Mouse (Mus musculus) mouse trophoblast stem cell (cell line): ENCODE results near the gene Stn1.

Experiments
- in situ Hi-C, 2 experiments: fragments of 300-500 bp; cut with MseI, MboI; formaldehyde crosslinking; loops; 2 replicates in 1 of 2; 3 replicates in 1 of 2; pipeline ENCODE4 v1.15.1; 2025

Stn1 gene

GRCm38 (mm10) chr19:47545055-47545454, 7.7 kb upstream of the Stn1 start:
- in situ Hi-C loops, result no loop called here

GRCm38 (mm10) chr19:47542441-47542840, 5.1 kb upstream of the Stn1 start:
- in situ Hi-C loops, result no loop called here

- in situ Hi-C loops, result no loop called here
Observed at GRCm38 (mm10) chr19:47538801-47539200, 1.5 kb upstream of the Stn1 start.

DNA sequence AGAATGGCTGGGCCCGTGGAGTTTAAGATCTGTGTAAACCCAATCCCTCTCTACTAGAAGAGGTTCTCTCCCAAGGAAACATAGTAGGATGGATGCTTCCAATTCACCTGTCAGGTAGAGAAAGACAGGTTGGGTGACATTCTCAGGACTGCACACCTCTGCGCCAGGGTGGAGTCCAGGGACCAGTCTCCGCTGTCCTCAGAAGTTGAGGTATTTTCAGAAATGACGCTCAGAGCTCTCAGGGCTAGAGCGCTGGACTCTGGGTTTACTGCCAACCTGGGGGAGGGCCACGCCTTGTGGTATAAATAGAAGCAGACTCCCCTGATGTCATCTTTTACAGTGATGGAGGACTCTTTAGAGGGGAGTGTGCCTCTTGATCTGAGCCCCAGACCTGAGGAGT, 572 bp upstream of the Stn1 start:
- in situ Hi-C loops, result no loop called here

DNA sequence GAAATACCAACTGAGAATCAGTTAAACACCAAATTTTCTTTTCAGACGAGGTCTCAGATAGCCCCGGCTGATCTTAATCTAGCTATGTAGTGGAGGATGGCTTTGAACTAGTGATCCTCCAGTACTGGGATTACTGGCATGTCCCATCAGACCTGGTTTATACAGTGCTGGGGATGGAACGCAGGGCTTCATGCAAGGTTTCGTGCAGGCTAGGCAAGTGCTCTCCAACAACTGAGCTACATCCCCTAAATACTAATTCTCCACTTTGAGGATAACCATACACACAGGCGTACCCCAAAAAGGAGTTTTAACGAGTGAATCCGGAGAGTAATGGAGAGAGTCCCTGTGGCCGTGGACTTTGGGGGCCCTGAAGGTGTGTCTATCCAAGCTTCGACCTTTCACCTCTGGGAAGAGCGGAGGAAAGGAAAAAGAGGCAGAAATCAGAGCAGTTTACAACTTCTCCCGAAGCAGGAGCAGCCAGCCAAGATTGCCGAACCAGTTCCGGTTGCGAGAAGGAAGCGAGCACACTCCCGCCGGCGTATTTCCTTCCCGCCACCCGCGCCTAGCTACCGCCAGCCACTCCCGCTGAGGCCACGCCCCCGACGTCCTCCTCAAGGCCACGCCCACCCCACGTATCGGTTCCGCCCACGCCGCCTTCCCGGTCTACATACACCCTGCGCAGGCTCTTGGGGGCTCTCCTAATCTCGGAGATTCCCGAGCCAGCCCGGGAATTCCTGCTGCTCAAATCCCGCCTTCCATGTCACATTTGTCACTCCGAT, 597 bp downstream of the Stn1 start:
- in situ Hi-C loops, result no loop called here

GRCm38 (mm10) chr19:47534131-47534530, 3.2 kb downstream of the Stn1 start:
- in situ Hi-C loops, result no loop called here

- in situ Hi-C loops, result no loop called here
Observed at GRCm38 (mm10) chr19:47532449-47532848, 4.9 kb downstream of the Stn1 start.

GRCm38 (mm10) chr19:47531309-47531708, 6.0 kb downstream of the Stn1 start:
- in situ Hi-C loops, result no loop called here

GRCm38 (mm10) chr19:47526239-47526986, 10.9 kb downstream of the Stn1 start:
- in situ Hi-C loops, result no loop called here

GRCm38 (mm10) chr19:47524905-47525304, 12.4 kb downstream of the Stn1 start:
- in situ Hi-C loops, result no loop called here

DNA sequence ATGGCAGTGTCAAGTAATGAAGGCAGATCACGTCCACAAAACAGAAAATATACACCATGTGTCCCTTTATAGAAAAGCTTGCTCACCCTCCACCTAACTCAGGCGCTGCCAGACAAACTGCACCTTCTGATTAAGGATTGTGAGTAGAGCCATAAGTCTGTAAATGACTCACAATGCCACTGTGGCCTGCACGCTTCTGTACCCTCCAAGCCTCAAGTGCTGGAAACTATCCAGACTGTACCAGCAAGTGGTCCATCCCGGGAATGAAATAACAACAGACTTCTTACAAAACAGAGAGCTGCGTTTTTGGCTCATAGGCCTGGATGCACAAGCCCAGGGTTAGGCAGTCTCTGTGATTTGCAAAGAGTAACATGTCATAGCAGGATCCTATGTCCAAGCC, 15.9 kb downstream of the Stn1 start:
- in situ Hi-C loops, result no loop called here

GRCm38 (mm10) chr19:47519163-47519893, 18.0 kb downstream of the Stn1 start:
- in situ Hi-C loops, result no loop called here

- in situ Hi-C loops, result no loop called here
Observed at GRCm38 (mm10) chr19:47518475-47519162, 18.7 kb downstream of the Stn1 start.

DNA sequence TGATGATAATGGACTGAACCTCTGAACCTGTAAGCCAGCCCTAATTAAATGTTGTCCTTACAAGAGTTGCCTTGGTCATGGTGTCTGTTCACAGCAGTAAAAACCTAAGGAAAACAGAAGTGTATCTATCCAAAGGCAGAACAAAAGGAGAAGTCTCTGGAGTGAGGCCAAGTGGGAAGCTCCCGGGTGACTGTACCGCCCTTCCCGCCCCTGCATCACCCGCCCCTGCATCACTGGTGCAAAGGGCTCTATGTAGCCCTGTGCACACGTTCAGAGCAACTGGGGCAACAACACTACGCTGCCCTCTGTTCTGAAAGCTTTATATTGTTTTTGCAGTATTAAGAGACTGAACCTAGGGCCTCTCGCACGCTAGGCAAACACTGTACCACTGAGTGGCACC, 19.7 kb downstream of the Stn1 start:
- in situ Hi-C loops, result no loop called here

DNA sequence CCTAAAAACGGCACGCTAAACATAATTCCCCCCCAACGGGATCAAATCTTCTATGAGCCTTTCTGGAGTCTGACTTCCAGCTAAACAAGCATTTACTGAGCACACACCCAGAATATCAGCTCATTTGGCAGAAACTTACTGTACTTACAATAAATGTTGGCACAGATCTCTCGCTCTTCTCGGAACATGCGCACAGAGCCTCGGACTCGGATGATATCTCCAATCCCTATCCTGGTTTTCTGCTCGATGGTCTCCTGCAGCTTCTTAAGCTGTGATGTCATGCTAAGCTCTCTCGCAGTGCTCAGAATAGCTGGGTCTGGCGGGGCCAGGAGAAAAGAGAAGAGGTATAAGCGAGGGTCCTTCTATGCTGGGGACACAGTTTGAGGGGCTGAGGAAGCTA, 20.4 kb downstream of the Stn1 start:
- in situ Hi-C loops, result no loop called here

DNA sequence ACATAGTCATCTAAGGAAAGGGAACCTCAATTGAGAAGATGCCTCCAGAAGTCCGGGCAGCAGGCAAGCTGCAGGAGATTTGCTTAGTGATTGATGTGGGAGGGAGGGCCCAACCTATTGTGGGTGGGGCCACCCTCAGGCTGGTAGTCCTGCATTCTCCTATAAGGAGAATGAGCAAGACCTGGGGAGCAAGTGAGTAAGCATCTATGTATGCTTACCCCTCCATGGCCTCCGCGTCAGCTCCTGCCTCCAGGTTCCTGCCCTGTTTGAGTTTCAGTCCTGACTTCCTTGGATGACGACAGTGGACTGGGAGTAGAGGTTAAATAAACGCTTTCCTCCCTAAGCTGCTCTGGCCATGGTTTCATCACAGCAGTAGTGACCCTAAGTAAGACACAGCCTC, 22.2 kb downstream of the Stn1 start:
- in situ Hi-C loops, result no loop called here

DNA sequence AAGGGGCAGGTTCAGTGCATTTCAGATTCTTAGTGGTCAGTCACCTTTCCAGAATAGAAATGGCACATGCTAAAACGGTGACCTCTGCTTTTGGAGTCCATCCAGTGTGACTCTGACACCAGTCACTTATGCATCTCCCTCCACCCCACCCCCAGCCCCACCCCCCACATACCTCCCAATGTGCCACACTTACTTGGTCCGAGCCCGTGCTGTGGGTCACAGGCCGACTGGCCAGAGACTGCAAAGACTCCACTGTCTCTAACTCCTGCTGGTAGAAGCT, 23.7 kb downstream of the Stn1 start:
- in situ Hi-C loops, result no loop called here

- in situ Hi-C loops, result no loop called here
Observed at GRCm38 (mm10) chr19:47512794-47513617, 24.3 kb downstream of the Stn1 start.

GRCm38 (mm10) chr19:47511958-47512357, 25.3 kb downstream of the Stn1 start:
- in situ Hi-C loops, result no loop called here

GRCm38 (mm10) chr19:47511294-47511675, 26.0 kb downstream of the Stn1 start:
- in situ Hi-C loops, result no loop called here
